Mouse (Mus musculus): ENCODE results near the gene 1600014C10Rik. TPM values are rescaled to one million over a fixed set of nuclear protein-coding genes. Genes with fewer than 3 reads are reported as not detected.

1600014C10Rik gene
- total RNA-seq, 2 experiments from 2014 or later: 26.5 to 27.1 TPM

- no peak for DNase-seq (ENCODE audit: low spot score)
Measured at GRCm38 (mm10) chr7:38214473-38215214, 31.6 kb downstream of the 1600014C10Rik start.

GRCm38 (mm10) chr7:38215281-38215680, 32.3 kb downstream of the 1600014C10Rik start:
- no peak for DNase-seq (ENCODE audit: low spot score)

GRCm38 (mm10) chr7:38215697-38216096, 32.7 kb downstream of the 1600014C10Rik start:
- DNase-seq (ENCODE audit: low spot score): no peak

GRCm38 (mm10) chr7:38217417-38218171, 34.6 kb downstream of the 1600014C10Rik start:
- peak; percentile 97 for DNase-seq (ENCODE audit: low spot score)

GRCm38 (mm10) chr7:38218631-38219367, 35.8 kb downstream of the 1600014C10Rik start:
- no peak for DNase-seq (ENCODE audit: low spot score)

- no peak for DNase-seq (ENCODE audit: low spot score)
Measured at GRCm38 (mm10) chr7:38219526-38219925, 36.5 kb downstream of the 1600014C10Rik start.

- DNase-seq (ENCODE audit: low spot score): no peak
Measured at GRCm38 (mm10) chr7:38220866-38221265, 37.8 kb downstream of the 1600014C10Rik start.

- peak; percentile 87 for DNase-seq (ENCODE audit: low spot score)
Measured at GRCm38 (mm10) chr7:38224577-38225369, 41.8 kb downstream of the 1600014C10Rik start.

GRCm38 (mm10) chr7:38226226-38226625, 43.2 kb downstream of the 1600014C10Rik start:
- no peak for DNase-seq (ENCODE audit: low spot score)

GRCm38 (mm10) chr7:38227181-38227899, 44.3 kb downstream of the 1600014C10Rik start:
- DNase-seq (ENCODE audit: low spot score): peak; percentile 97

GRCm38 (mm10) chr7:38227900-38228298, 44.9 kb downstream of the 1600014C10Rik start, which contains the start of gene Plekhf1:
Gene Plekhf1, minus strand, starts transcription at chr7:38228016.
- DNase-seq (ENCODE audit: low spot score): peak; percentile 97

- DNase-seq (ENCODE audit: low spot score): no peak
Measured at GRCm38 (mm10) chr7:38228329-38228728, 45.3 kb downstream of the 1600014C10Rik start.

GRCm38 (mm10) chr7:38230285-38230684, 47.3 kb downstream of the 1600014C10Rik start:
- DNase-seq (ENCODE audit: low spot score): peak; percentile 76

GRCm38 (mm10) chr7:38236400-38237105, 53.5 kb downstream of the 1600014C10Rik start:
- DNase-seq (ENCODE audit: low spot score): no peak

GRCm38 (mm10) chr7:38237140-38237539, 54.1 kb downstream of the 1600014C10Rik start:
- DNase-seq (ENCODE audit: low spot score): no peak

GRCm38 (mm10) chr7:38242417-38242816, 59.4 kb downstream of the 1600014C10Rik start:
- no peak for DNase-seq (ENCODE audit: low spot score)
